ENCODE assay signal across 13 mouse cellular contexts in genomic region chr14:20340866-20341265, GRCm38 (mm10). TPM values are rescaled to one million over a fixed set of nuclear protein-coding genes. Genes with fewer than 3 reads are reported as not detected.
DNase-seq lines count a peak whose midpoint lies in the region; ATAC-seq and TF ChIP-seq lines count a peak whose summit lies in the region.
"Had no signal": no experiment of that assay in that cellular context is flagged by ENCODE, and none has a peak within 500 bp of the region (broad histone marks: within the 10 kb centered on the region; RNA-seq: fewer than 3 reads in every experiment).

No protein-coding gene starts in this region.

- H3K9me3 ChIP-seq in kidney, embryonic 15.5 days (replicated peaks), result no peaks in the 10 kb centered on the region
- H3K9me3 ChIP-seq in intestine, embryonic 16.5 days (ENCODE audit: control insufficient read depth, low read length), result no peaks in the 10 kb centered on the region
- H3K9me3 ChIP-seq: forebrain, embryonic 13.5 days; limb, embryonic 12.5 days; midbrain, embryonic 10.5 days; neural tube, embryonic 13.5 days had no signal

- ATAC-seq in inflammation-experienced regulatory T-cells, adult 6 months, result peak; percentile 79
- no peak for ATAC-seq in kidney, embryonic 15.5 days (replicated peaks; ENCODE audit: low FRiP score)
- ATAC-seq in intestine, embryonic 16.5 days, result no peak
- ATAC-seq: forebrain, embryonic 13.5 days had no signal

- no peak for TF ChIP-seq CTCF in spleen, adult 2 months (IDR thresholded peaks at IDR 0.05; ENCODE audit: extremely low read depth, insufficient read depth, insufficient read length, insufficient replicate concordance)

- no peaks in the 10 kb centered on the region for H3K27me3 ChIP-seq in spleen, adult 2 months (ENCODE audit: control insufficient read depth, insufficient read depth, low read length)
- no peaks in the 10 kb centered on the region for H3K27me3 ChIP-seq in kidney, embryonic 15.5 days
- H3K27me3 ChIP-seq in intestine, embryonic 16.5 days (replicated peaks; ENCODE audit: control insufficient read depth, insufficient read depth, low read length), result no peaks in the 10 kb centered on the region
- H3K27me3 ChIP-seq: forebrain, embryonic 13.5 days; limb, embryonic 12.5 days; neural tube, embryonic 13.5 days had no signal

- no peak overlapping the region for H3K4me2 ChIP-seq in kidney, embryonic 15.5 days
- H3K4me2 ChIP-seq in intestine, embryonic 16.5 days (ENCODE audit: low read depth, low read length), result no peak overlapping the region
- H3K4me2 ChIP-seq: forebrain, embryonic 13.5 days; limb, embryonic 12.5 days; neural tube, embryonic 13.5 days had no signal

- 70% methylated on average over 7 of the region's 7 CpGs for WGBS in spleen, adult 2 months
- WGBS in kidney, embryonic 15.5 days, result 79% methylated on average over 7 of the region's 7 CpGs
- WGBS in intestine, embryonic 16.5 days, result 83% methylated on average over 7 of the region's 7 CpGs

- no peaks in the 10 kb centered on the region; the same call in 1 of the 2 replicates for H3K4me1 ChIP-seq in spleen, adult 2 months (ENCODE audit: control insufficient read depth, insufficient read depth, insufficient read length)
- H3K4me1 ChIP-seq in kidney, embryonic 15.5 days, result 0 out of 2 replicates have a peak, but pooled peaks cover 2% of the 10 kb centered on the region
- no peaks in the 10 kb centered on the region for H3K4me1 ChIP-seq in intestine, embryonic 16.5 days (ENCODE audit: control insufficient read depth, insufficient read depth, low read length)
- H3K4me1 ChIP-seq: limb, embryonic 12.5 days; midbrain, embryonic 10.5 days had no signal

- H3K27ac ChIP-seq in spleen, adult 2 months (ENCODE audit: insufficient read depth, low read length), result no peak overlapping the region
- no peak overlapping the region for H3K27ac ChIP-seq in kidney, embryonic 15.5 days
- no peak overlapping the region for H3K27ac ChIP-seq in intestine, embryonic 16.5 days (ENCODE audit: low read length)
- H3K27ac ChIP-seq: forebrain, embryonic 13.5 days; limb, embryonic 12.5 days; midbrain, embryonic 10.5 days; neural tube, embryonic 13.5 days had no signal

- H3K9ac ChIP-seq in kidney, embryonic 15.5 days, result no peak overlapping the region
- H3K9ac ChIP-seq in intestine, embryonic 16.5 days (ENCODE audit: low read depth, low read length), result no peak overlapping the region
- H3K9ac ChIP-seq: forebrain, embryonic 13.5 days; limb, embryonic 12.5 days; neural tube, embryonic 13.5 days had no signal

- DNase-seq in lung, postnatal 10 days, result peak; percentile 8
- no peak for DNase-seq in lung, postnatal 14 days
- peak; percentile 15 for DNase-seq in T-cell, adult 2 months (ENCODE audit: low spot score)
- DNase-seq in spleen, adult 2 months (ENCODE audit: low read depth in 1 of 2, low spot score in 2 of 2), result no peak
- DNase-seq in cerebellum, adult 9-10 months, result no peak
- DNase-seq: right cerebral cortex, postnatal 14 days had no signal

- no peak for TF ChIP-seq POLR2A in spleen, adult 2 months (IDR thresholded peaks at IDR 0.05; ENCODE audit: low read depth, low read length)

- peaks cover 10% of the 10 kb centered on the region for H3K36me3 ChIP-seq in spleen, adult 2 months (ENCODE audit: control insufficient read depth, insufficient read depth, low read length)
- H3K36me3 ChIP-seq in kidney, embryonic 15.5 days, result peaks cover 73% of the 10 kb centered on the region
- peaks cover 19% of the 10 kb centered on the region for H3K36me3 ChIP-seq in intestine, embryonic 16.5 days (ENCODE audit: control insufficient read depth, insufficient read depth, low read length)

- peak overlapping the region; percentile 28; the same call in 1 of the 2 replicates for H3K4me3 ChIP-seq in spleen, adult 2 months (ENCODE audit: extremely low read depth, insufficient read depth, insufficient read length)
- H3K4me3 ChIP-seq in kidney, embryonic 15.5 days (replicated peaks), result no peak overlapping the region
- H3K4me3 ChIP-seq in intestine, embryonic 16.5 days (ENCODE audit: low read length), result no peak overlapping the region
- H3K4me3 ChIP-seq: forebrain, embryonic 13.5 days; limb, embryonic 12.5 days; midbrain, embryonic 10.5 days; neural tube, embryonic 13.5 days had no signal

RNA-seq across cellular contexts. Expression of gene Ecd, which starts 7.1 kb away (rescaled TPM):
- polyA plus RNA-seq in inflammation-experienced regulatory T-cells, adult 6 months (2017; shearing (Covaris generic)), result 10 to 100 TPM; 58.1 to 73.3 (median 63.9) TPM
- polyA plus RNA-seq in spleen, adult 2 months (2012; rRNA removed), result 13.2 and 14.2 TPM in 2 replicates
- polyA plus RNA-seq in kidney, embryonic 15.5 days (2015; fragmentation: Nextera tagmentation; extraction: Ambion mirVana), result 54.4 and 61.5 TPM in 2 replicates
- 42.5 and 46.9 TPM in 2 replicates for polyA plus RNA-seq in intestine, embryonic 16.5 days (2015; fragmentation: Nextera tagmentation; extraction: Ambion mirVana)

RNA-seq across cellular contexts. Expression of gene Fam149b, which starts 7.1 kb away (rescaled TPM):
- 10 to 100 TPM; 49.6 to 75.9 (median 55.1) TPM for polyA plus RNA-seq in inflammation-experienced regulatory T-cells, adult 6 months (2017; shearing (Covaris generic))
- 12.6 and 15.4 TPM in 2 replicates for polyA plus RNA-seq in spleen, adult 2 months (2012; rRNA removed)
- polyA plus RNA-seq in kidney, embryonic 15.5 days (2015; fragmentation: Nextera tagmentation; extraction: Ambion mirVana), result 34.5 and 40.0 TPM in 2 replicates
- polyA plus RNA-seq in intestine, embryonic 16.5 days (2015; fragmentation: Nextera tagmentation; extraction: Ambion mirVana), result 24.8 and 25.6 TPM in 2 replicates

RNA-seq across cellular contexts. Expression of gene Nudt13, which starts 46.4 kb away (rescaled TPM):
- polyA plus RNA-seq in inflammation-experienced regulatory T-cells, adult 6 months (2017; shearing (Covaris generic)), result 10 to 100 TPM; 16.1 to 34.0 (median 20.0) TPM
- 7.2 and 7.8 TPM in 2 replicates for polyA plus RNA-seq in spleen, adult 2 months (2012; rRNA removed)
- 17.4 and 18.2 TPM in 2 replicates for polyA plus RNA-seq in kidney, embryonic 15.5 days (2015; fragmentation: Nextera tagmentation; extraction: Ambion mirVana)
- 15.7 and 16.8 TPM in 2 replicates for polyA plus RNA-seq in intestine, embryonic 16.5 days (2015; fragmentation: Nextera tagmentation; extraction: Ambion mirVana)

RNA-seq across cellular contexts. Expression of gene Dnajc9, which starts 47.8 kb away (rescaled TPM):
- 100 to 1,000 TPM; 131 to 179 (median 169) TPM for polyA plus RNA-seq in inflammation-experienced regulatory T-cells, adult 6 months (2017; shearing (Covaris generic))
- 50.8 and 85.7 TPM in 2 replicates for polyA plus RNA-seq in spleen, adult 2 months (2012; rRNA removed)
- polyA plus RNA-seq in kidney, embryonic 15.5 days (2015; fragmentation: Nextera tagmentation; extraction: Ambion mirVana), result 180 and 183 TPM in 2 replicates
- 99.2 and 119 TPM in 2 replicates for polyA plus RNA-seq in intestine, embryonic 16.5 days (2015; fragmentation: Nextera tagmentation; extraction: Ambion mirVana)

RNA-seq across cellular contexts. Expression of gene Mrps16, which starts 52.6 kb away (rescaled TPM):
- polyA plus RNA-seq in inflammation-experienced regulatory T-cells, adult 6 months (2017; shearing (Covaris generic)), result 100 to 1,000 TPM; 110 to 131 (median 112) TPM
- 27.6 and 39.6 TPM in 2 replicates for polyA plus RNA-seq in spleen, adult 2 months (2012; rRNA removed)
- polyA plus RNA-seq in kidney, embryonic 15.5 days (2015; fragmentation: Nextera tagmentation; extraction: Ambion mirVana), result 96.5 and 97.3 TPM in 2 replicates
- polyA plus RNA-seq in intestine, embryonic 16.5 days (2015; fragmentation: Nextera tagmentation; extraction: Ambion mirVana), result 97.6 and 100 TPM in 2 replicates

Comparison
In these comparisons a context has a peak if more than half of its experiments do, and no peak if none do; other contexts are left out.
1. DNase-seq: peak in lung, postnatal 10 days (single experiment) and T-cell, adult 2 months (single experiment); none in lung, postnatal 14 days (single experiment), spleen, adult 2 months (0 of 2) and cerebellum, adult 9-10 months (single experiment).